Mouse (Mus musculus) kidney, postnatal 14 days (tissue): ENCODE measurements around the gene Lamc2.
"Not testable (repeated sequence)": the region's sequence is repeated elsewhere in the genome, so short reads cannot be mapped to it uniquely, and the experiment has no call there.

Experiments
- DNase-seq: peaks from one replicate; pipeline ENCODE4 v3.0.0; 2022; ENCODE audit warnings: mixed read lengths

Lamc2 gene

DNA sequence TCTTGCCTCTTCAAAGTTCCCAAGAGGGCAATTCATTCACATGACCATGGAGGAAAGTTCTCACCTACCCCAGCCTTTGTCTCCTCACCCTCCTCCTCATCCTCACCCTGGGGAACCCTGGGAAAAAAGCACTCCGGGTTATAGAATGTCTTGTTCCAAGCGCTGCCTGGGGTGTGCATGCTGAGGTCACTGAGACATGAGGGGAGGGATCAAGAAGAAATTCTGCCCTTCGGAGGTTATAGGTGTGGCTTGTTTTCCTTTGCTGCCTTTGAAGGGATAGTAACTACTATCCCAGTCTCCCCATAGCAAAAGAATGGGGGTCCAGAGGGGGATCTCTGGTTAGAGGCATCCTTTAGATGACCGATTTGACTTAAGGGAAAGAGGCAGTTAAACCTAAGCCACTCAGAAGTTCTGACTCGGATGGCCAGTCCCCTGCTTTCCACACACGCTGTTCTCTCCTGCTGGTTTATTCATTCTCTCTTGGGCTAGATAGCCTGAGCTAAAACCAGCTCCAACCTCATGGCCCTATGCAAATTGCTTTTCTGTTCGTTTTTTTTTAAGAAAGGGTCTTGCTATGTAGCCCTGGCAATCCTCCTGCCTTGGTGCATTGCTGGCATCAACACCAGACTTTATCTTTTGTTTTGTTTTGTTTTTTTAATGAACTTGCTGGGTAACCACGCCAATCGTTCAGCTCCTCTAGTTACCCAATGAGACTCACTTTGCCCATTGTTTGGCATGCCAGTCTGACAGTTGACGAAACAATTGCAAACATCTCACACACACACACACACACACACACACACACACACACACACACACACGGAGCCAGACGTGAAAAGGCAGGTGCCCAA is 91.8 kb downstream of the Lamc2 start:
- no peak for DNase-seq

- no peak for DNase-seq
These were observed 92.7 kb downstream of the Lamc2 start for GRCm38 (mm10) chr1:153093581-153093980.

GRCm38 (mm10) chr1:153093172-153093571 is 93.1 kb downstream of the Lamc2 start:
- no peak for DNase-seq

- DNase-seq = peak; percentile 77
These were observed 93.8 kb downstream of the Lamc2 start for GRCm38 (mm10) chr1:153092237-153092975.

DNA sequence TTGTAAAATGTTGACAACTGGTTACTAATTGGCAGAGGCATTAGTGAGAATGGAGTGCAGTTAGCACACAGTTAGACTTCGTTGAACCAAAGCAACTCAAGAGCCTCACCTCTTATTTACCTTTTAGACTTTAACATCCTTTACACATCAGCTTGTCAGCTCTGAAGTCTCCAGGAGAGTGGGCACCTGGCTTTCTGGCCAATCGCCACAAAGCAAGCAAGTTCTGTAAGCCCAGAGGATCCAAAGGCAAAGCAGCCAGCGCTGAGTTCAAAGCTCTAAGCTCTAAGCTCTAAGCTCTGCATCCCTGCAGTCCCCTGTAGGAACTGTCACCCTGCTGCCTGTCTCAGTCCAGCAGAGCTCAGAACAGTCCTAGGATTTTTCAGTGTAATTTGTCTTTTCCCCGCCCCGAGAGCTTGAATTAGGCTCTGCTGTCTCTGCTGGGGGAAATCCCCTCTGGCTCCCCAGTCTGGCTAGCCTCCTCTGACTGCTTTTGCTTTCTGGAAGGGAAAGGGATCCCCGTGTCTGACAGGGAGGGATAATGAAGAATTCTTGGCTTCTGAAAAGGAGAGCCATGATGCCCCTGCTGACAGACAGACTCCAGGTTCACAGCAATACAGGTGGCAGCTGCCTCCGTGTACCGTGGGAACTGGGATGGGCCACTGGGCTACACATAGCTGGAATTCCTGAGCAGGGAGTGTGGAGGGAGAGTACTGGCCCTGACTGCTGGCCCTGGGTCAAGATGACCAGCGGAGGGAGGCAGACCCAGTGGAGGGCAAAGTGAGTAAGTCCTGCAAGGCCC is 94.6 kb downstream of the Lamc2 start:
- DNase-seq = peak; percentile 80

GRCm38 (mm10) chr1:153090807-153091206 is 95.4 kb downstream of the Lamc2 start:
- DNase-seq = no peak

- DNase-seq = no peak
These were observed 96.2 kb downstream of the Lamc2 start for GRCm38 (mm10) chr1:153090081-153090480.

- DNase-seq = no peak
These were observed 98.5 kb downstream of the Lamc2 start for GRCm38 (mm10) chr1:153087771-153088170.

GRCm38 (mm10) chr1:153085198-153085597 is 101.0 kb downstream of the Lamc2 start:
- DNase-seq = no peak

DNA sequence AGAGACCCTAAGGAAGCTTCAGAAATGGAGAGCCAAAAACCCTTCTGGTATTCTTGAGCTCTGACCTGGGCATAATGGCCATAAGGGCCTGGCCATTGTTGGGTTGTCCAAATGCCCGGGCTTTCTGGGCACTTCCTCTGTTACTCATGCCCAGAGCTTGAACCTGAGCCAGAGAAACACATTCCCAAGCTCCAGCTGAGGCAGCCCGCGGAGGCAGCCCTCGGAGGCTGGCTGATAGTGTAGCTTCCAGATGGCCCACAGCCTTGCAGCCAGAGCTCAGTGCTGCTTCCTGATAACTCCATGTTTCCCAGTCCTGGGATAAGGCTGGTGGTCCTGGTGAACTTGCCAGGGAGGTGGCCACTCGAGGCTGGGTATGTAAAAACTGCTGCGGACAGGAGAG is 102.1 kb downstream of the Lamc2 start:
- no peak for DNase-seq

GRCm38 (mm10) chr1:153083233-153083632 is 103.0 kb downstream of the Lamc2 start:
- not testable (repeated sequence) for DNase-seq

GRCm38 (mm10) chr1:153075955-153076354 is 110.3 kb downstream of the Lamc2 start:
- DNase-seq = no peak

- no peak for DNase-seq
These were observed 111.0 kb downstream of the Lamc2 start for GRCm38 (mm10) chr1:153075087-153075736.

- DNase-seq = no peak
These were observed 112.8 kb downstream of the Lamc2 start for GRCm38 (mm10) chr1:153073441-153073840.
